8 mouse cellular contexts compared by ENCODE assay signal in genomic region chr2:74578146-74578842, GRCm38 (mm10). TPM values are rescaled to one million over a fixed set of nuclear protein-coding genes. Genes with fewer than 3 reads are reported as not detected.
A peak's percentile ranks its signal among the peaks of the same experiment; 100 is the strongest.
DNase-seq lines count a peak whose midpoint lies in the region; ATAC-seq and TF ChIP-seq lines count a peak whose summit lies in the region.

No protein-coding gene starts in this region.

- TF ChIP-seq CTCF in gastrocnemius, adult 2 months (IDR thresholded peaks at IDR 0.05) = no peak

- H3K4me2 ChIP-seq in embryonic facial prominence, embryonic 15.5 days (replicated peaks) = peak overlapping the region; percentile 81

- intact Hi-C loops in gastrocnemius, adult 2 months (cut with DNase I) = loop anchor here (5.0 kb wide), 3 partner anchors 84 to 276 kb away; no protein-coding TSS in a partner anchor
- intact Hi-C loops in heart, postnatal 10 days (cut with DNase I) = no loop called here

- peaks cover 51% of the 10 kb centered on the region for H3K79me2 ChIP-seq in macrophage (ENCODE audit: inconsistent target)

- no peaks in the 10 kb centered on the region for H3K27me3 ChIP-seq in embryonic facial prominence, embryonic 15.5 days

- H3K27ac ChIP-seq in gastrocnemius, adult 2 months = peak overlapping the region; percentile 94
- H3K27ac ChIP-seq in embryonic facial prominence, embryonic 15.5 days (replicated peaks) = peak overlapping the region; percentile 69
- H3K27ac ChIP-seq in macrophage = peak overlapping the region; percentile 17; the same call in 1 of the 2 replicates

- peak overlapping the region; percentile 97 for H3K9ac ChIP-seq in embryonic facial prominence, embryonic 15.5 days

- WGBS in embryonic facial prominence, embryonic 15.5 days = under 1% methylated on average over 55 of the region's 55 CpGs
- 1% methylated on average over 55 of the region's 55 CpGs for WGBS in macrophage (ENCODE audit: missing documents)

- H3K4me3 ChIP-seq in gastrocnemius, adult 2 months = peak overlapping the region; percentile 96
- peak overlapping the region; percentile 97 for H3K4me3 ChIP-seq in embryonic facial prominence, embryonic 15.5 days (replicated peaks)
- peak overlapping the region; percentile 80 for H3K4me3 ChIP-seq in macrophage (ENCODE audit: inconsistent target)

- peak; percentile 80; the same call in 1 of the 2 replicates for ATAC-seq in embryonic facial prominence, embryonic 15.5 days (ENCODE audit: insufficient number of reproducible peaks, low FRiP score, low TSS enrichment, low read depth)

- peaks cover 6% of the 10 kb centered on the region; the same call in 1 of the 2 replicates for H3K4me1 ChIP-seq in embryonic facial prominence, embryonic 15.5 days

- H3K36me3 ChIP-seq in embryonic facial prominence, embryonic 15.5 days = no peaks in the 10 kb centered on the region
- H3K36me3 ChIP-seq in macrophage (ENCODE audit: inconsistent target) = no peaks in the 10 kb centered on the region

- no peaks in the 10 kb centered on the region for H3K9me3 ChIP-seq in embryonic facial prominence, embryonic 15.5 days (replicated peaks)

- DNase-seq in gastrocnemius, adult 2 months = peak; percentile 49
- no peak for DNase-seq in gastrocnemius, postnatal 4 days (ENCODE audit: low spot score in 2 of 2)
- peak; percentile 54 for DNase-seq in adrenal gland, adult 2 months
- peak; percentile 41 to 47 for DNase-seq in heart, postnatal 10 days
- DNase-seq in left cerebral cortex, adult 9 months (ENCODE audit: low spot score in 2 of 2) = peak; percentile 4 to 19
- peak; percentile 44 for DNase-seq in right cerebral cortex, postnatal 25 days

RNA-seq across cellular contexts. Expression of gene Lnpk, which starts 0.9 kb away (rescaled TPM):
- total RNA-seq in gastrocnemius, adult 2 months (2021) = 10 to 100 TPM; 47.4 to 56.8 TPM
- 10 to 100 TPM; 50.7 to 58.1 TPM for total RNA-seq in gastrocnemius, postnatal 4 days (2021)
- total RNA-seq in adrenal gland, adult 2 months (2021) = 10 to 100 TPM; 12.0 to 13.5 TPM
- polyA plus RNA-seq in adrenal gland, adult 2 months (2012; rRNA removed) = 4.6 and 6.4 TPM in 2 replicates
- polyA plus RNA-seq in embryonic facial prominence, embryonic 15.5 days (2015; fragmentation: Nextera tagmentation; extraction: Ambion mirVana) = 25.2 and 26.1 TPM in 2 replicates
- total RNA-seq in heart, postnatal 10 days (2021) = 10 to 100 TPM; 18.7 to 21.4 TPM
- 100 to 1,000 TPM in 1 of 26 experiments, 10 to 100 TPM in 25; 24.6 to 159 (median 49.6) TPM for total RNA-seq in macrophage (2018; cell fraction: chromatin; rRNA removed)
- 10 to 100 TPM; 10.6 to 20.1 (median 14.1) TPM for total RNA-seq in macrophage (2018; cell fraction: cytosol; rRNA removed)
- 100 to 1,000 TPM in 1 of 26 experiments, 10 to 100 TPM in 25; 17.1 to 140 (median 29.9) TPM for total RNA-seq in macrophage (2018; cell fraction: nucleus; rRNA removed)
- polyA plus RNA-seq in macrophage (2018) = 7.5 to 17.7 TPM (median 10.7 TPM) in 3 replicates

Comparison
In these comparisons a context has a peak if more than half of its experiments do, and no peak if none do; other contexts are left out.
1. DNase-seq: peak in gastrocnemius, adult 2 months (single experiment), adrenal gland, adult 2 months (single experiment), heart, postnatal 10 days (2 of 2), left cerebral cortex, adult 9 months (2 of 2) and right cerebral cortex, postnatal 25 days (single experiment); none in gastrocnemius, postnatal 4 days (0 of 2).
2. H3K27ac ChIP-seq: peak in every context shown above with its lines; median percentile 94 in gastrocnemius, adult 2 months; 69 in embryonic facial prominence, embryonic 15.5 days; 17 in macrophage.
3. Peak in every context shown above with its lines, with median percentiles within 50 percentile points of each other: H3K4me3 ChIP-seq.